Mouse (Mus musculus): ENCODE data around the gene Pla2g5. TPM values are rescaled to one million over a fixed set of nuclear protein-coding genes. Genes with fewer than 3 reads are reported as not detected.
"Not testable (repeated sequence)": the region's sequence is repeated elsewhere in the genome, so short reads cannot be mapped to it uniquely, and the experiment has no call there.

Gene Pla2g5
- 43.7 and 65.5 TPM in 2 replicates for polyA plus RNA-seq (2012; rRNA removed)

DNA sequence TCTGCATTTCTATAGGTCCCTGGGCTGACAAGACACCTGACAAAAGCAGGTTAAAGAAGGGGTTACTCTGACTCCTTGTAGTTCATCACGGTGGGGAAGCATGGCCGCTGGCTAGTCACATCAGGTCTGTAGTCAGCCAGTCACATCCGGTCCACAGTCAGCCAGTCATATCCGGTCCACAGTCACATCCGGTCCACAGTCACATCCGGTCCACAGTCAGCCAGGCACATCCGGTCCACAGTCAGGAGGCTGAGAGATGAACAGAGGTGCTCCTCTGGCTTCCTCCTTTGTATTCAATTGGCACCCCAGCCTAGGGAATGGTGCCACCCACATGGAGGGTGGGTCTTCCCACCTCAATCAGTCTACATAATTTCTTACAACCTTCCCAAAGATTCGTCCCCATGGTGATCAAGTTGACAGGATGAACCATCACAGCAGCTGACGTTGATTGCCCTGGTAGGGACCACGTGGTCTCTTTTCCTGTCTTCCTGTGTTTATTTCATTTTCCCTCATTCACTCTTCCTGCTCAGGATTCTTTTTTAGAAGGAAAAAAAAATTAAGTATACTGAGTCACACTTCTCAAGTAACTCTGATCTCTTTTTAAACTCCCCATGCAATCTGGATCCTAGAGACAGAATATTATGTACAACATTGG is at the start of gene Pla2g5:
Gene Pla2g5, minus strand, starts transcription at position 139 of the 655 bp plus-strand sequence.
- no peak within 1 kb of the TSS for H3K4me3 ChIP-seq (ENCODE audit: extremely low read depth, insufficient read depth, insufficient read length)
- H3K27ac ChIP-seq (ENCODE audit: insufficient read depth, low read length): no peak within 1 kb of the TSS
- TF ChIP-seq POLR2A (IDR thresholded peaks at IDR 0.05; ENCODE audit: low read depth, low read length) (no peak), CTCF (IDR thresholded peaks at IDR 0.05; ENCODE audit: extremely low read depth, insufficient read depth, insufficient read length, insufficient replicate concordance) (no peak)
- no peaks in the 10 kb centered on the region for H3K27me3 ChIP-seq (ENCODE audit: control insufficient read depth, insufficient read depth, low read length)
- 62% methylated on average over 10 of the region's 10 CpGs for whole genome bisulfite sequencing
- H3K4me1 ChIP-seq (ENCODE audit: control insufficient read depth, insufficient read depth, insufficient read length): no peaks in the 10 kb centered on the region
- H3K36me3 ChIP-seq (ENCODE audit: control insufficient read depth, insufficient read depth, low read length): no peaks in the 10 kb centered on the region
- DNase-seq (ENCODE audit: low read depth in 1 of 2, low spot score in 2 of 2): no peak

DNA sequence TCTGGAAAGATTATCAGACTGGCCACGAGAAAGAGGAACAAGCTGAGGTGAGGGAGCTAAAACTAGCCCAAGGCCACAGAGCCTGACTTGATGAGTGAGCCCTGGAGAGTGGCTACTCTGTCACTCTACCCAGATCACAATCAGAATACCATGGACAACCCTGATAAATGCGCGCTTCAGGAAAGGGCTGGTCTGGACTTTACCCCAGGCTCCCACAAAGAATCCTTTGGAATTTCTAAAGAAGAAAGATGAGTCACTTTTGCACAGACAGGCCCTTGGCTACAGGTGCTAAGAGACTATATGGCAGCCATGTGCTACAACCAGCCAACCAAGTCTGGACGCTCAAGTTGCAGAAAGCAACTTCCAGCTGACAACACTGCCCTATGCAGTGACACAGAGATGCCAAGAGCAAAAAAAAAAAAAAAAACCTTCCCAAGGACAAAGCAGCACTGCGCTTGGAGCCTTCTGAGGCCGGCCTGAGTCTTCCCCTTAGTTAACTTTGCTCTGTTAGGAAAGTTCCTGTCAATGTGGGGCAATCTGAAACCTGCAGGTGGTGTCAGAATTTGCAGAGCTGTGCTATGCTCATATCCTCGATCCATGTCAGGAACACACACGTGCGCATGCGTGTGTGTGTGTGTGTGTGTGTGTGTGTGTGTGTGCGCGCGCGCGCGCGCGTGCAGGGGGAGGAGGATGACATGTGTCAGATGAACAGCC is 42.5 kb upstream of the Pla2g5 start:
- Histone ChIP-seq H3K27me3 (ENCODE audit: control insufficient read depth, insufficient read depth, low read length) (no peaks in the 10 kb centered on the region), H3K36me3 (ENCODE audit: control insufficient read depth, insufficient read depth, low read length) (peaks cover 34% of the 10 kb centered on the region), H3K4me3 (ENCODE audit: extremely low read depth, insufficient read depth, insufficient read length) (no peak overlapping the region), H3K27ac (ENCODE audit: insufficient read depth, low read length) (no peak overlapping the region), H3K4me1 (ENCODE audit: control insufficient read depth, insufficient read depth, insufficient read length) (no peaks in the 10 kb centered on the region)
- TF ChIP-seq POLR2A (IDR thresholded peaks at IDR 0.05; ENCODE audit: low read depth, low read length) (no peak), CTCF (IDR thresholded peaks at IDR 0.05; ENCODE audit: extremely low read depth, insufficient read depth, insufficient read length, insufficient replicate concordance) (no peak)
- WGBS: 90% methylated on average over 18 of the region's 18 CpGs
- no peak for DNase-seq (ENCODE audit: low read depth in 1 of 2, low spot score in 2 of 2)

DNA sequence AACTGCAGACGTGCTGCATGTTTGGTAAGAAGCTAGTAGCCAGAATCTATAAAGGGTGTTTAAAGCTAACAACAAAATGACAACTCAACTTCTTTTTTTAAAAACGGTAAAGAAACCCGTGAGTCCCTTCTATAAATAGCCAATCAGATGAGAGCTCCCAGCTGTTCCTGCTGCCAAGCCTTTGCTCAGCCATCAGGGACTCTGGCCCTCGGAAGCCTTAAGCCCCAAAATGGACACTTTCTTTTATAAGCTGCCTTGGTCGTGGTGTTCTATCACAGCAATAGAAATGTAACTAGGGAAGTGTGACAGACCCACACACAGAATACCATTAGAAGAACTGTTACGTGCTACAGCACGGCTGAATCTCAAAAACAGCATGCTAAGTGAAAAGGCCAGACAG is 36.1 kb upstream of the Pla2g5 start:
- H3K36me3 ChIP-seq (ENCODE audit: control insufficient read depth, insufficient read depth, low read length): peaks cover 39% of the 10 kb centered on the region
- H3K27me3 ChIP-seq (ENCODE audit: control insufficient read depth, insufficient read depth, low read length): no peaks in the 10 kb centered on the region
- H3K27ac ChIP-seq (ENCODE audit: insufficient read depth, low read length): no peak overlapping the region
- TF ChIP-seq CTCF (IDR thresholded peaks at IDR 0.05; ENCODE audit: extremely low read depth, insufficient read depth, insufficient read length, insufficient replicate concordance) (no peak), POLR2A (IDR thresholded peaks at IDR 0.05; ENCODE audit: low read depth, low read length) (no peak)
- DNase-seq (ENCODE audit: low read depth in 1 of 2, low spot score in 2 of 2): no peak
- 85% methylated on average over 7 of the region's 7 CpGs for WGBS
- no peaks in the 10 kb centered on the region for H3K4me1 ChIP-seq (ENCODE audit: control insufficient read depth, insufficient read depth, insufficient read length)
- no peak overlapping the region for H3K4me3 ChIP-seq (ENCODE audit: extremely low read depth, insufficient read depth, insufficient read length)

DNA sequence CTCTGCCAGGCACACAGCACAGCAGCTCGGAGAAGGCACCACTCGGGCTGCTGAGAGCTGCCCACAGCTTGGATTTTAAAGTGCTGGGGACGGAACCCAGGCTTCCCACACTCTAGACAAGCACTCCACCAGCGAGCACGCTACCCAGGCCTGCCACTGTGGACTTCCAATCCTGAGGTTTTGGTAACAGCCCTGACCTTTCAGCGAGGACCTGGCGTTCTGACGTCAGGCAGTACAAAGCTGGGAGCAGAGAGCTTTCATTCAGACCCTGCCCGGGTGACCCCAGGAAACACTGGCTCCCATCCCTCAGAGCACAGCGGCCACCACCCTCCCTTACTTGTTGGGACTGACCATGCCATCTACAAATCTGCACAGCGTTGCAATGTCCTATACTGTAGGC is 30.5 kb upstream of the Pla2g5 start:
- WGBS: 95% methylated on average over 11 of the region's 11 CpGs

DNA sequence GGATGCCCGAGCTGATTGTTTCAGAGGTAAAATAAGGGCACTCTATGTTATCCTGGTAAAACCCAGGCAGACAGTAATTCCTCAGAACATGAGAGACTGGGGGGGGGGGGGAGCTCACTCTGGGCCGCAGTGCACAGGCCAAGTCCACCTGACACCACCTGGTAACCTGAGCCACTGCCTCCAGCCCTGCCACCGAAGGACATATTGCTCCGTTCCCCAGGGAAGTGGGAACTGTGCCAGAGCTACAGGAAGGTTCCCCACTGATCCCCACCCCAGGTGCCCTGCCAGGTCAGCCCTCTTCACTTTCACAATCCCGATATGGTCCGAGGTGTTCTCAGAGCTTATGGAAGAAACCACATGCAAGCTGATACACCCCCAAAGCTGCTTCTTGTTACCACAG is 29.4 kb upstream of the Pla2g5 start:
- TF ChIP-seq POLR2A (IDR thresholded peaks at IDR 0.05; ENCODE audit: low read depth, low read length): no peak
- TF ChIP-seq CTCF (IDR thresholded peaks at IDR 0.05; ENCODE audit: extremely low read depth, insufficient read depth, insufficient read length, insufficient replicate concordance): no peak
- no peaks in the 10 kb centered on the region for H3K4me1 ChIP-seq (ENCODE audit: control insufficient read depth, insufficient read depth, insufficient read length)
- 95% methylated on average over 6 of the region's 6 CpGs for WGBS
- H3K27ac ChIP-seq (ENCODE audit: insufficient read depth, low read length): no peak overlapping the region
- no peak overlapping the region for H3K4me3 ChIP-seq (ENCODE audit: extremely low read depth, insufficient read depth, insufficient read length)
- peaks cover 22% of the 10 kb centered on the region for H3K36me3 ChIP-seq (ENCODE audit: control insufficient read depth, insufficient read depth, low read length)
- no peaks in the 10 kb centered on the region for H3K27me3 ChIP-seq (ENCODE audit: control insufficient read depth, insufficient read depth, low read length)
- DNase-seq (ENCODE audit: low read depth in 1 of 2, low spot score in 2 of 2): no peak

More for the DNA sequence above, 30.5 kb upstream of the Pla2g5 start:
- DNase-seq (ENCODE audit: low read depth in 1 of 2, low spot score in 2 of 2); H3K4me3 ChIP-seq (ENCODE audit: extremely low read depth, insufficient read depth, insufficient read length); H3K4me1 ChIP-seq (ENCODE audit: control insufficient read depth, insufficient read depth, insufficient read length); H3K27me3 ChIP-seq (ENCODE audit: control insufficient read depth, insufficient read depth, low read length); H3K27ac ChIP-seq (ENCODE audit: insufficient read depth, low read length): not testable (repeated sequence)
- peaks cover 28% of the 10 kb centered on the region for H3K36me3 ChIP-seq (ENCODE audit: control insufficient read depth, insufficient read depth, low read length)

DNA sequence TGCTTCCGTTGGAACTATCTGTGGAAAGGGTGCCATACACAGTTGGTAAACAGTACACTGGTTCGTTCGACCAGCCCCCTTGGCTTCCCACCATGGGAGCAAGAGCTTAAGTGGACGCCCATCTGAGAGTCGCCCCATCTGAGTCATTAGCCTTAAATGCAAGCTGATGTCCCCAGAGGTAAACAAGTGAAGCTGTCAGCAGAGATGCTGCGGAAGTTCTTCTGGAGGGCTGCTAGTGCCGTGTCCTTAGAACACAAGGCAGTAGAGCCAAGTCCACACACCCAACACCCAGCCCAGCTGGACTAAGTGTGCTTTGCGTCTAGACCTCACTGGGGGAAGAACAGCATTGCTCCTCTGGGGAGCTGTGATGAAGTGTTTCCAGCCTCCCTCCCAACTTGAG is 26.4 kb upstream of the Pla2g5 start:
- TF ChIP-seq POLR2A (IDR thresholded peaks at IDR 0.05; ENCODE audit: low read depth, low read length): no peak
- no peak for TF ChIP-seq CTCF (IDR thresholded peaks at IDR 0.05; ENCODE audit: extremely low read depth, insufficient read depth, insufficient read length, insufficient replicate concordance)
- peaks cover 3% of the 10 kb centered on the region; the same call in 1 of the 2 replicates for H3K36me3 ChIP-seq (ENCODE audit: control insufficient read depth, insufficient read depth, low read length)
- H3K27me3 ChIP-seq (ENCODE audit: control insufficient read depth, insufficient read depth, low read length): no peaks in the 10 kb centered on the region
- H3K4me1 ChIP-seq (ENCODE audit: control insufficient read depth, insufficient read depth, insufficient read length): no peaks in the 10 kb centered on the region
- 79% methylated on average over 8 of the region's 8 CpGs for WGBS
- H3K27ac ChIP-seq (ENCODE audit: insufficient read depth, low read length): no peak overlapping the region
- no peak overlapping the region for H3K4me3 ChIP-seq (ENCODE audit: extremely low read depth, insufficient read depth, insufficient read length)
- DNase-seq (ENCODE audit: low read depth in 1 of 2, low spot score in 2 of 2): no peak

DNA sequence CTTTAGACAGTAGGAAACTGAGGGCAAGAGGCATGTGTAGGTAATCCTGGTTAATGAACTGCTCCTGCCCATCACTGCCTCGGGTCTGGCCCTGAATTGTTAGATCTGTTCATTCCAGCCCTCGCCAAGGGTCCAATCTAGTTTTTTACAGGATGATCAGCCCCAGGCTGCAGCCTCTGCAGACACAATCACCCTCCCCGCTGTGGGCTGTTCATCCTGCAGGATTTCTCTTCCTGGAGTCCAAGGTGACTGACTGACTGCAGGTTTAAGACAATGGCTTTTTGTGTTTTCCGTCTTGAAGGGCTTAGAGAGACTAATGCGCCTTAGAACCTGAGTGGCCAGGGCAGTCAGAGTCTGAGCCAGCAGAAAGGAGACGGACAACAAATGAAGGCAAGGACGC is 25.9 kb upstream of the Pla2g5 start:
- TF ChIP-seq POLR2A (IDR thresholded peaks at IDR 0.05; ENCODE audit: low read depth, low read length): no peak
- TF ChIP-seq CTCF (IDR thresholded peaks at IDR 0.05; ENCODE audit: extremely low read depth, insufficient read depth, insufficient read length, insufficient replicate concordance): no peak
- WGBS: 85% methylated on average over 7 of the region's 7 CpGs
- H3K36me3 ChIP-seq (ENCODE audit: control insufficient read depth, insufficient read depth, low read length): peaks cover 2% of the 10 kb centered on the region; the same call in 1 of the 2 replicates
- no peak overlapping the region for H3K27ac ChIP-seq (ENCODE audit: insufficient read depth, low read length)
- H3K4me1 ChIP-seq (ENCODE audit: control insufficient read depth, insufficient read depth, insufficient read length): no peaks in the 10 kb centered on the region
- no peak for DNase-seq (ENCODE audit: low read depth in 1 of 2, low spot score in 2 of 2)
- H3K4me3 ChIP-seq (ENCODE audit: extremely low read depth, insufficient read depth, insufficient read length): no peak overlapping the region
- H3K27me3 ChIP-seq (ENCODE audit: control insufficient read depth, insufficient read depth, low read length): no peaks in the 10 kb centered on the region
